Mouse (Mus musculus) urinary bladder, postnatal 36 days (tissue): Measurements from ENCODE around the gene Smim13.
"Not testable (repeated sequence)": the region's sequence is repeated elsewhere in the genome, so short reads cannot be mapped to it uniquely, and the experiment has no call there.

Source experiments
- DNase-seq, 2 experiments: peaks; one replicate each; pipeline ENCODE4 v3.0.0; 2022; ENCODE audit warnings: low spot score in 2 of 2, mixed read lengths in 1 of 2

Gene Smim13

DNA sequence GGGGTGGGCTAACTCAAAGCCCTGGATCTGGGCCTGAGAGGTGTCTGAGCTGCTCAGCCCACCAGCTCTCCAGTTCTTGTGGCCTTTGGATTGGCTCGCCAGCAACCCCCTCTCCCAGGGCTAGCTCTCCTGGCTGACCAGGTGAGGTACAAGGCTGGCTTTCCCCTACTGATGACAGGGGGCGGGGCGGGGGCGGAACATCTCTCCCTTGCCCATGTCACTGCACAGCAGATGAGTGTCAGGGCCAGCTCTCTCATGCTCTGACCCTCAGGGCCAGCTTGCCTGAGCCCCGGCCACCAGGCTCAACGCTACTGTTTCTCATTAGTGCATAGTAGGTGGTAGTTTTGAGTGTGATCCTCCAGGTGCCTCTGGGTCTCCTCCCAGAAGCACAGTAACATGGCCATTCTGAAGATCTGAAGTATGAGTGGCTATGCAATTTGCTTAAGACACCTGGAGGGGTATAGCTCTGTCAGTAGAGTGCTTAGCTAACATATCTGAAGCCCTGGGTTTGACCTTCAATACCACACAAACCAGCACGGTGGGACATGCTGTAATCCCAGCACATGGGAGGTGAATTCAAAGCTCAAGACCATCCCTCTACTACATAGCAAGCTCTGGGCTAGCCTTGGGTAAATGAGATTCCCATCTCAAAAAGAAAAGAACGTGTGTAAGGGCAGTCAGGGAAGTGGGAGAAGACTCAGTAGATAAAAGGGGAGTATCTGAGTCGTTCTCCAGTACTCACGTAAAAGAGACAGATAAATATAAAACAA, 11.4 kb upstream of the Smim13 start:
- DNase-seq = no peak

DNA sequence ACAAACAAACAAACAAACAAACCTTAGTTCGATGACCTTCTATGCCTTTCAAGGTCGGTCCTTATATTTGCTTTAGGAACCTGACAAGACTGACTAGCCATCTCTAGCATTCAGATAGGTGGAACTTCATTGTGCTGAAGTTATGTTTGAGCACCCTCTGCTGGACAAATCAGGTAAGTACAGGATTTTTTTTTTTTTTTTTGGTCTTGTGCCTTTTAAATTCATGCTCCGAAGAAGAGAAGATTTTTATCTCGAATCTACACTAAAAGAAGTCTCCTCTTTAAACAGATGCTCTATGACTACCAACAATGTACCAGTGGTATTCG, 10.9 kb upstream of the Smim13 start:
- DNase-seq = no peak

DNA sequence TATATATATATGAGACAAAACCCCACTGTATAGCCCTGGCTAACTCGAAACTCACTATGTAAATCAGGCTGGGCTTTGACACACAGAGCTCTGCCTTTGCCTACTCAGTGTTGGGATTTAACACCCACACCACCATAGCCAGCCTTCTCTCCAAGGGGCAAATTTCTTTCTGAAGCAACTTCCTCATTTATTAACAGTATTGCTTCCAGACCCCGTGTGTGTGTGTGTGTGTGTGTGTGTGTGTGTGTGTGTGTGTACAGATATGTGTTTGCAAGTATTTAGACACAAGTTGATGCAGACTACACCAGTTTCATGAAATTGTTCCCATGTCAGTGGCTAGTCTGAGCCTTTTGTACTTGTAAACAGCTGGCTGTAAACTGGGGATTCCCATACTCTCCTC, 8.1 kb upstream of the Smim13 start:
- no peak for DNase-seq

DNA sequence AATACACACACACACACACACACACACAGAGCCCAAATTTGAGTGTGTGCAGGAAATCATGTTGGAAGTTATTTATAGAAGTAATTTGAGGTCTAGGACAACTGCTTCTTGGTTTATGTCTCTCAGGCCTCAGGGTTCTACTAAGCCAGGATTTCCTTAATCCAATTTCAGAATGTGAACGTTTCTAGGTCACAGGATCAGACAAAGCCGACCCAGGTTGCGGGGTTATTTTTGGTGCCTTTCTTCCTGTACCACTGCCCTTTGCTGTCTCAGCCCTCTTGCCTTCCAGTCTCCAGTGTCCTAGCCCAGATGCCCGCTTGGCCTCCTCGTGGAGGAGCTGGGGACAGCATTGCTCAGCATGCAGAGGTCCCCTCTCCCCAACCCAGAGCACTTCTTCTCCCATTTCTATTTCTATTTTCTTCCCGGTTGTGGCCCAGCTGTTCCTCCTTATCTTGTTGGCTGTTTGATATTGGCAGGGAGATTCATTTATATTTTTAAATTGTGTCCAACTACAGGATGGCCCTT, 5.3 kb upstream of the Smim13 start:
- no peak for DNase-seq

DNA sequence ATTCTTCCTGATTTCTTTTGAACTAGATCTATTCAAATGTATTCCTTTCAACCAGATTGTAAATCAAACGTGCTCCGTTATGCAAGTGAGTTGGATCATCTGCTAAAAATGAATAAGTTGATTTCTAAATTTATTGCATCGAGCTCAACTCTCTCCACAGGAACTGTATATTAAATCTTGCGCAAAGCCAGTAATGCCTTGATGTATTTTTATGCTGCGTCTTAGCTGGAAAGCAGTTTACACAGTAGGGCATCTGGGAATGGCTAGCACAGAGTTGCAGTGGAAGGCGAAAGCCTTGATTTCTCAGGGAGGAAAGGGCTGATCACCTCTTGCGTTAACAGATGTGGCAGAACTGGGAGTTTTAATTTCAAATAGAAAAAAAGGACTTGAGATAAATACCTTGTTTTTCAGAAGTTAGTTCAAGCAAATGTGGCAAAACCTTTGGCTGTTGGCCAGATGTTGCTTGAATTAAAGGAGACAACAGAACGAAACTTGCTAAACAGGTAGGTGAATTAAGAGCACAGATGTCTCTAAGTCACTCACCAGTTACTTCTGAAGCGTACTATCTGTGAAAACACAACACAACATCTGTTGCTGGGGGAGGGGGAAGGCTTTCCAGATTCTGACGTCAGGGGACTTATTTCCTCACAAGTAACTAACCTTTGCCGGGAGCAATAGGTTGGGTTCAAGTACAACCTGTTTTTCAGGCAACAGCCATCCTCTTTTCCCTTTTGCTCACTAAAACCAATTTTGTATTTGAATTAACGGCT, 708 bp upstream of the Smim13 start:
- DNase-seq = no peak

DNA sequence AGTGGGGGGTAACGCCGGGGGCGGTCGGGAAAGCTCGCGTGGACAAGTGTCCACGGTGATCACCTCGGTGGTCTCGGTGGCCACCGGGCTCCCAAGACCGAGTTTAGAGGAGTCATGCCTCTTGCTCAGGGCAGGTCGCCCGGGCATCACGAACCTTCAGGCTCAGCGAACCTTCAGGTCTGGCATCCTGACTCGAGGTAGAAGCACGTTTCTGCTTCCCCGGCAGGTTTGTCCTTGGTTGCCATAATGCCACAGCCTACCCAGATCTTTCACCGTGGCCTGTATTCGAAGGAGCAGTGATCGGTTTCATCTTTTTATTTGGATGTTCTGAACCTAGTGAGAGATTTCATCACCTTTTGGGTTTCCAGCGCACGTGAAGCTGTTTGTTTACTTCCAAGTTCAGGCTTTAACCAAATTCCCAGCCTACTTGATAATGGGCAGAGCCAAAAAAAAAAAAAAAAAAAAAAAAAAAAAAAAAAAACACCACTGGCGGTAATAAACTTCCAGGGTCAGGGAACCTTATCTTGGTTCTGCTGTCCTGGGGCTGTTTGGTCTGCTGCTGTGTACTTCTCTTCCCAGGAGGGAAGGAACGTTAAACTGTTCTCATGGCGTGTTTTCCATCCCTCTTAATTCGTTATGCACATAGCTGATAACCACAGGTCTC, 806 bp downstream of the Smim13 start:
- DNase-seq = peak in 1 of 2 experiments; percentile 18

DNA sequence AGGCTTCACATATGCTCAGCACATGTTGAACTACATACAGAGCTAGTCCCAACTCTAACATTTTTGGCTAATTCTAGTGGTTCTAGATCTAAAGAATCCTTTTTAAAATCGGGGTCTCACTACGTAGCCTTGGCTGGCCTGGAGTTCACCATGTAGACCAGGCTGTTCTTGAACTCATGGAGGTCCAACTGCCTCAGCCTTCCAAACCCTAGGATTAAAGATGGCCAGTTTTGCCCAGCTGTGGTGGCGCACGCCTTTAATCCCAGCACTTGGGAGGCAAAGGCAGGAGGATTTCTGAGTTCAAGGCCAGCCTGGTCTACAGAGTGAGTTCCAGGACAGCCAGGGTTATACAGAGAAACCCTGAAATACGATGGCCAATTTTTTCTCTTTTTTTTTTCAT, 1.6 kb downstream of the Smim13 start:
- not testable (repeated sequence) for DNase-seq

DNA sequence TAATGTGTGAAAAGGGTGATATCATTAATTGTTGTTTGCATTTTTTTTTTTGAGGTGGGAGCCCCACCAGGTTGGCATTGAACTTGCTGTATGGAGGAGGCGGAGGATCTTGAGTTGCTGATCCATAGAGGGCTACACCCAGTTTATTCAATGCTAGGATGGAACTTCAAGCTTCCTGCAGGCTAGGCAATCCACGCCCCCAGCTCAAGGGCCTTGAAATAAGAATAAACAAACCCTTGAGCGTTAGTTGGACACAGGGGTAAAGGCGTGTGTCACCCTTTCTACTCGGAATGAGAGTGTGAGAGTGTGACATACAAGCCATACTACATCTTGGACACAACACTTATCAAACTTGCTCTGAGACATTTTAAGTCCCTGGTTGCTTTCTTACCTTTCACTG, 2.0 kb downstream of the Smim13 start:
- no peak for DNase-seq

DNA sequence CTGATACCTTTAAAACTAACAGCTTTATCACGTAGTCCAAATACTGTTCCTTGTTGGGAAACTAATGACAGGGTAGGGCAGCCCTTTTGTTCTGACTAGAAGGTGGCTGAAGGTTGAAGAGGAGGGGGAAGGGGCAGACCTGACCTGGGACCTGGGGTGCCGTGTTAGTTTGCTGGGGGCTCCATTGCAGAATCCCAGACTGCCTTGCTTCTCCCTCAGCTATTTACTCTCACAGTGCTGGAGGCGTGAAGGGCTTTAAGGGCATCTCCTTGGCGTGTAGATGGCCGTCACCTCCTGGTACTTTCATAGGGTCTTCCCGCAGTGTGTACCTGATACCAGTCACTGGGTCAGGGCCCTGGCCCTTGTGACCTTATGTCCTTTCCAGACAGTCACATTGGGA, 2.5 kb downstream of the Smim13 start:
- no peak for DNase-seq

DNA sequence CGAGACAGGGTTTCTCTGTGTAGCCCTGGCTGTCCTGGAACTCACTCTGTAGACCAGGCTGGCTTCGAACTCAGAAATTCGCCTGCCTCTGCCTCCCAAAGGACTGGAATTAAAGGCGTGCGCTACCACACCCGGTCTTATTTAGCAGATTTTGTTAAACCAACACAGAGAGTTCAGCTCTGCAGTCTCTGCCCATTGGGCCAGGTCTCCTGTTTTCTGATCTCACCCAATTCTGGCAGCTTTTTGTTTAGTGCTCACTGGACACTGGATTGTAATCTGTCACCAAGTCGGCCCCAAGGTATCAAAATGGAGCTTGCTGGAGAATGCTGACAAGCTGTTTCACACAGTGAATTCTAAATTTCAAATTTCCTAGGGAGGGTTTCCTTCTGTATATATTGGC, 3.1 kb downstream of the Smim13 start:
- no peak for DNase-seq

DNA sequence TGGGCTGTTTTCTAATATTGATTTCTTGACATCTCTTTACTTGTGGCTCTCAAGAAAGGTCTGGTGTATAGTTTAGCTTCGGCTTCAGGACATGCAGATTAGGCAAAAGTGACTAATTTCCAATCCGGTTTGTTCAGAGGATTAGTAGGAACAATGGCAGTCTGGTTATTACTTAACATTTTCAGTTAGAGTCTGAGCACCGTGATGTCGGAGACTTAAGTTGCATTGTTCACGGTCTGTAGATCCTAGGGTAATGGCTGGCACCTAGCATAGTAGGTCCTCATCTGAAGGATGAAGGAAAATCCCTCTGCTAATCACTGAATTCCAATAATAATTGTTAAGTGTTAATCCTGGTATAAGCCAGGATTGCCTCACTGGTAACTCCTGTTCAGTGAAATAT, 6.5 kb downstream of the Smim13 start:
- no peak for DNase-seq

DNA sequence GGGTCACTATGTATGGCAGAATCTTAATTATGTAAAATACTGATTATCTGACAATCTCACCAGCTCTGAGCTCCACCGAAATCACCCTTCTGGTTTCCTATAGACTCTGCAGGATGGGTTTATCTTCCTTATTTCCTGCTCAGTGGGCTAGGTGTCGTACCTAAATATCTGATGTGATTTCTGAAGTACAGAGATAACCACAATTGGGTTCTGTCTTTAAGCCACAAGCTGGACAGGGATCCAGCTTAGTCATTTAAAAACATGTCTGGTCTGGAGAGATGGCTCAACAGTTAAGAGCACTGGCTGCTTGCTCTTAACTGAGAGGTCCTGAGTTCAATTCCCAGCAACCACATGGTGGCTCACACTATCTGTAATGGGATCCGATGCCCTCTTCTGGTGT, 7.3 kb downstream of the Smim13 start:
- no peak for DNase-seq

DNA sequence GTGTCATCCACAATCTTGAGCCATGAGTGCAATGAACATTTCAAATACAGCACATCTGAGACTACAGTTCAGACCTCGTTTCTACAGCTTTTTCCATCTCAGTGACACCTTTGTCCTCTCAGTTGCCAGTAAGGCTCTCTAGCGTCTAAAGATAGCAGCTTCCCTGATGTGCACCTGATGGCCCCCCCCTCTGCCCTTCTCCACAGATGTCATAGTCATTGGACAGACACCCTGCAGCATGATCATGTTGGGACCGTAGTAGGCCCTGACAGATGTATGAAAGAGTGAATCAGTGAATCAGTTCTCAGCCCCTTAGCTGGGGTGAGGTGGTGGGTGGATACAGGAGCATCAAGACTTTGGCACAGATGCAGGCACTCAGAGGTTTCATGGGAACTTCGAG, 8.2 kb downstream of the Smim13 start:
- no peak for DNase-seq

DNA sequence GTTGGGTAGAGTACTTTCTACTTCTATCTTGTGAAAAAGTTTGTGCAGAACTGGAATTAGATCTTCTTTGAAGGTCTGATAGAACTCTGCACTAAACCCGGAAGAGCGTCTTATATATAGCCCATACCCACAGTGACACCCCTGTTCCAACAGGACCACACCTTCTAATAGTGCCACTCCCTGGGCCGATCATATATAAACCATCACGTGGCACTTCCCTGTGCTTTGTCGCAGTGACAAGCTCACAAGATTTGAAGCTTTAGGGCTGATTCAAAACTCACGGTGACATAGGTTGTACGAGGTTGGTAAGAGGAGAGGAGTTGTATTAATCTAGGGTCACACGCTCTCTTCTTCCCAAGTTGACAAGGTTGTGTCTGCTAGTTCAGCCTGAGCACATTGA, 12.0 kb downstream of the Smim13 start:
- not testable (repeated sequence) for DNase-seq

DNA sequence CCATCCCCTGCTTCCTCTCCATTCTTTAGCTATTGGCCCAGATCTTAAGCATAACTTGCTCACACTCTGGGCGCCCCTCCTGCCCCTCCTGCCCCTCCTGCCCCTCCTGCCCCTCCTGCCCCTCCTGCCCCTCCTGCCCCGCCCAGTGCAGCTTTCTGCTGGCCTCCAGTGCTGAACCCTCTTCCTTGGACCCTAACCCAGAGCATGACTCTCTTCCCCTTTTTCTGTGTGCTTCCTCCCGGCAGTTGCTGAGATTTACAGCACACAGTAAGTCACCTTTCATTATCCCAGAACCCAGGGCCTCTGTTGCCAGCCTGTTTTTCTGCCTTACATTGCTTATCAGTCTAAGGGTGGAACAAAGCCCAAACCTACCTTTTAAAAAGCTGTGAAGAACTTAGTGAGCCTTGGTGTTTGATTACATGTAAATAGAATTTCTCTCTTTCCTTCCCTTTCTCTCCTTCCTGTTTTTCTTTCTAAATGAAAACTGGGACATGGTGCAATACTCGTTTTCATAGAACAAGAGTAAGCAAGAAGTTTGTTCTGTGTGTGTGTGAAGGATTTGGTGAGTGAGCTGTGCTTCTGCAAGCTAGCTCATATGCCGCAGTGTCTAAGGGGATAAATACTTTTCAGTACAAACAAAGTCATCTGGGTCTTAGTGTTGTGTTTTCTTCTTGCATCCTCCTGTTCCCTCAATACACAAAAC, 13.8 kb downstream of the Smim13 start:
- no peak for DNase-seq

DNA sequence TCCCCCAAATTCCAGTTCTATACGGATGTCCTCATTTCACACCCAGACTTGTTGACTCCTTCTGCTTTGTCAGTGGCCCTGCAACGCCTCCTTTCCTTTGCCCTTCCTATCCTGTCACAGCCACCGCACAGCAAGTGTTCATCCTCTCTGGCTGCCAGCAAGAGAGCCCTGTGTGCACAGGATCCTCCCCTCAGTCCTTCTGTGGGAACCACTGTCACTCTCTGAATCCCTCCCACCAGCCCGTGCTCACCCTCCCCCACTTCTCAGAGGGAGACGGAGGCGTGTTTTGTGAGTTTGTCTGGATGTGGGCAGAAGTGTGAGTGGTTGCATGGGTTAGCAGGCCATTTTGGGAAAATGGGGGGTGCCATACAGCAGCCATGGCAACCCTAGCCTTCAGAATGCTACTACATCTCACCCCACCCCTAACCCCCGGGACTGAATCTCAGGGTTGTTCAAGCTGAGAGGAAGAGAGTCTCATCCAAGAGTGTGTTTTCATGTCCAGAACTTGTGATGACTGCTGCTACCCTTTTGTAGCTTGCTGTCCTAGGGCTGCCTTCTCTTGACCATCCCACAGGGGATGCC, 18.3 kb downstream of the Smim13 start:
- no peak for DNase-seq

DNA sequence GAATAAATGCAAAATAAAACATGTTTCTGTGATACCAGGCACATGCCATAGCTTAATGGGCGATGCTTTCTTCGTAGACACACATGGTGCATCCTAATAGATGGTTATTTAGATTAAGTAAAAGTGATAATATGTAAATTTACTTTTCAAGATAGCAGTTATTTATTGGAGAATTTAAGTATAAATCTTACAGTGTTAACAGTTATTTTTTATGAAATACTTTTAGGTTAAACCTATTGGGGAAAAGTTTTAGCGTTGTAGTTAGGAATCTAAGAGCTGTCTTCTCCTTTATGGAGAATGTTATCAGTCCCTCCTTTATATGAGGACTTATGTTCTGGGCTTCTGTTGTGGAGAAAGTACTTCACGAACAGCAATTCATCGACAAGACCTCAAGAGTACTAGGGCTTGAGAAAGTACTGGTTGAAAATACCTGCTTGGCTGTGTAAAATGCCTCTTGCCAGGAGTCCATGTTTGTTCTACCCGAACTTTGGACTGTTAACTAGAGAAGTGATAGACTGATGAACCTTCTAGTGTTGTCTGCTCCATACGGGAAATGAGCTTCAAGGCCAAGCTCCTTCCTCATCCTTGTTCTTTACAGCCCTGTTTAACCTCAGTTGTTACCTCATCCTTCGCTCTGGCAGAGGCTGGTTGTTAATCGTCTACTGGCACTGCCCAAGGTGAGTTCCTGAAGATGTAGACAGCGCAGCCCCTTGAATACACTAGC, 24.4 kb downstream of the Smim13 start, which contains the start of gene Gm17364:
Gene Gm17364 (minus strand): TSS at position 51 of the 724 bp plus-strand sequence.
- DNase-seq = no peak

DNA sequence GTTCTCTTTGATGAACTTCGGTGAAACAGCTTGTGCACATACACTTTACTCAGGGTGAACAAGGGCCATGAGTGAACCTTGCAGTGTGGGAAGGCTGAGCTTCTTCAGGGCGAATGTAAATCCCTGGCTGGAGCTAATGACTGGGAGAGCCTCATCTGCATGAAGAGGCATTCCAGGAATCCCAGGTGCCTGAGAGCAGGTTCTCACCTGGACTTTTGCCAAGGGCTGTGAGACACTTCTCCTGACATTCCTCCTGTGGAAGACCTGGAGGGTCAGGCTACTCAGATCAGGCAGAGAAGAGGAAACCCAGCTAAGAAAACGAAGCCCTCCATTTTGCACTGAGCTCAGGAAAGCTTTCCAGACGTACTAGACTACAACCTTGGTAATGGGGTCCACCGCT, 31.1 kb downstream of the Smim13 start:
- no peak for DNase-seq

DNA sequence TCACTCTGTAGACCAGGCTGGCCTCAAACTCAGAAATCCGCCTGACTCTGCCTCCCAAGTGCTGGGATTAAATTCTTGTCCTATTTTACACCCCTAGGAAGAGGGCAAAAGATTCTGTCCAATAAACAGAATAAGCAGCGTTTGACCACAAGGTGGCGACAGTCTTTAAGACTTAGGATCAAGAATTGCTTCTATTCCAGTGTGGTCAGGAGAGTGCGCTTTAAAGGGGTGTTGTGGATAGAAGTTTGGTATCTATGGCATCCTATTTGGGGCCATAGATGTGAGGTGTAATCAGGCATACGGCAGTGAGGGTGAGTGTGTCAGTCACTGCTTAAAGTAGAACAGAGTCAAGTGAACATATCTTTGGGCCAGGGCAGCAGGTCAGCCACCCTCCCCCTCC, 33.6 kb downstream of the Smim13 start:
- DNase-seq = peak; percentile 52 to 66

DNA sequence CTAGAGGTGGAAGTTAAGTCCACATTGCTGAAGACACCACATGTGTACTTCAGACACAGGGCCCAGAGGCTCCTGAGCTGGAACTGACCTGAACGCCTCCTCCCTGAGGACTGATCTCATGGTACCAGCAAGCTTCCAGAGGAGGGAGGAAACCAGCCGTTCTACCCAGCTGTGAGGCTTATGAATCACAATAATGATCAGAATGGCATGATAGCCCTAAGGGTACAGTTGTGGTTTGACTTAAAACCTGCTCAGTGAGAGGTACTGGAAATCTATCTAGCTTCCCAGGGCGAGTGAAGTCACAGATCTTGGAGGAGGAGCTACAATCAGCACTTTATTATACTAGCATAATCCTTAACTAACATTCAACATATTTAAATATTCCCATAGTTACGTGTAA, 35.8 kb downstream of the Smim13 start:
- no peak for DNase-seq

DNA sequence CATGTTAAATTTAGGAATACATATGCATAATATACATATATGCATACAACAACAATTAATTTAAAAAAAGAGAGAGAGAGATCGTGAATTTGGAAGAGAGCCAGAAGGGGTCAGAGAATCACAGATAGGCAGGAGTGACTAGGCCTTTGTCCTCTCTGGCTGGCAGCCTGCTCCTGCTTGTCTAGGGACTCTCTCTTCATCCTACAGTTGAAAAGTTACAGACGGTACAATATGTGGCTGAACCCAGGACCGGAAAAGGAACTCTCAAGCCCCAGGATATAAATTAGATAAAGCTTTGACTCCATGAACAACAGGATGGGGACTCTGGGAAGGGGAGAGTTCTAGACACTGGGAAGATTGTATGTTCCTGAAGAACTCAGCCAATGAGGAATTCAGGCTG, 36.6 kb downstream of the Smim13 start:
- DNase-seq = no peak
